Mouse (Mus musculus) hematopoietic stem cell, adult 5-6 weeks (primary cell): ENCODE measurements at regions not wholly inside any gene's neighbourhood (a gene's known extent, or its start where the extent isn't known, plus 50 kb on each side); places are given as distances from the start of the nearest gene placed in this dataset.
A peak's percentile ranks its signal among the peaks of the same experiment; 100 is the strongest.

Experiments used
- ATAC-seq, 2 experiments: fragments of 125-278 bp in 1 of 2; replicated peaks in 1 of 2; 2 replicates each; pipeline ENCODE4 v1.8.0; 2016 to 2017; ENCODE audit warnings: inconsistent platforms in 2 of 2, mild to moderate bottlenecking in 2 of 2, moderate number of reproducible peaks in 2 of 2, low read depth in 1 of 2, moderate TSS enrichment in 1 of 2; ENCODE audit not compliant: low FRiP score in 2 of 2, poor library complexity in 2 of 2, severe bottlenecking in 2 of 2, insufficient read depth in 1 of 2, low TSS enrichment in 1 of 2

- no peak for ATAC-seq
Observed at GRCm38 (mm10) chr8:56476158-56476557, 74.7 kb downstream of the Cep44 start.

GRCm38 (mm10) chr8:56475138-56475537, 75.7 kb downstream of the Cep44 start:
- ATAC-seq, result no peak

GRCm38 (mm10) chr8:56474335-56474734, 76.5 kb downstream of the Cep44 start:
- peak; percentile 27 to 39; a peak in 1 of 4 replicates for ATAC-seq

- ATAC-seq, result no peak
Observed at GRCm38 (mm10) chr8:56465091-56465490, 85.8 kb downstream of the Cep44 start.

- no peak for ATAC-seq
Observed at GRCm38 (mm10) chr8:56450982-56451381, 99.9 kb downstream of the Cep44 start.

- no peak for ATAC-seq
Observed at GRCm38 (mm10) chr8:56443676-56444075, 107.2 kb downstream of the Cep44 start.

GRCm38 (mm10) chr8:56439417-56439816, 111.4 kb downstream of the Cep44 start:
- ATAC-seq, result peak in 1 of 2 experiments; percentile 42; a peak in 1 of 4 replicates

- no peak for ATAC-seq
Observed at GRCm38 (mm10) chr8:56434826-56435225, 116.0 kb downstream of the Cep44 start.

- ATAC-seq, result no peak
Observed at GRCm38 (mm10) chr8:56412026-56412425, 117.6 kb downstream of the Hpgd start.

GRCm38 (mm10) chr8:56410412-56410811, 116.0 kb downstream of the Hpgd start:
- no peak for ATAC-seq

GRCm38 (mm10) chr8:56407267-56407666, 112.9 kb downstream of the Hpgd start:
- no peak for ATAC-seq

- ATAC-seq, result no peak
Observed at GRCm38 (mm10) chr8:56406317-56406716, 111.9 kb downstream of the Hpgd start.

GRCm38 (mm10) chr8:56397611-56398010, 103.2 kb downstream of the Hpgd start:
- ATAC-seq, result no peak

- ATAC-seq, result no peak
Observed at GRCm38 (mm10) chr8:56396352-56396751, 102.0 kb downstream of the Hpgd start.

GRCm38 (mm10) chr8:56392626-56393025, 98.2 kb downstream of the Hpgd start:
- ATAC-seq, result no peak

GRCm38 (mm10) chr8:56392158-56392557, 97.8 kb downstream of the Hpgd start:
- ATAC-seq, result no peak
